Mouse (Mus musculus) forebrain, embryonic 16.5 days (tissue): ENCODE measurements around the gene Akirin2. TPM values are rescaled to one million over a fixed set of nuclear protein-coding genes. Genes with fewer than 3 reads are reported as not detected.
A peak's percentile ranks its signal among the peaks of the same experiment; 100 is the strongest.
"Not testable (repeated sequence)": the region's sequence is repeated elsewhere in the genome, so short reads cannot be mapped to it uniquely, and the experiment has no call there.

Experiments used
- ATAC-seq: fragments of 200-750 bp; cut with Nextera tagmentation; 2 replicates; pipeline ENCODE4 v1.8.0; 2017; ENCODE audit warnings: mild to moderate bottlenecking, moderate library complexity
- H3K27ac ChIP-seq: fragments of 300-500 bp; sonication (generic); 2 replicates; pipeline ENCODE4 v1.5.1; 2014; ENCODE audit warnings: low read length, control low read depth
- H3K27me3 ChIP-seq: fragments of 300-500 bp; sonication (generic); replicated peaks from 2 replicates; pipeline ENCODE4 v1.6.1; 2014; ENCODE audit warnings: low read length; ENCODE audit not compliant: control insufficient read depth, insufficient read depth
- H3K36me3 ChIP-seq: fragments of 300-500 bp; sonication (generic); 2 replicates; pipeline ENCODE4 v1.6.1; 2014; ENCODE audit not compliant: control insufficient read depth, insufficient read depth
- H3K4me1 ChIP-seq: fragments of 300-500 bp; sonication (generic); replicated peaks from 2 replicates; pipeline ENCODE4 v1.6.1; 2014; ENCODE audit warnings: low read length; ENCODE audit not compliant: control insufficient read depth, insufficient read depth
- H3K4me2 ChIP-seq: fragments of 300-500 bp; sonication (generic); 2 replicates; pipeline ENCODE4 v1.6.1; 2014; ENCODE audit warnings: mild to moderate bottlenecking, low read length, control low read depth
- H3K4me3 ChIP-seq: fragments of 300-500 bp; sonication (generic); replicated peaks from 2 replicates; pipeline ENCODE4 v1.5.1; 2014; ENCODE audit warnings: mild to moderate bottlenecking, low read length, control low read depth
- H3K9ac ChIP-seq: fragments of 300-500 bp; sonication (generic); replicated peaks from 2 replicates; pipeline ENCODE4 v1.6.1; 2014; ENCODE audit warnings: low read depth, low read length, control low read depth
- H3K9me3 ChIP-seq: fragments of 300-500 bp; sonication (generic); 2 replicates; pipeline ENCODE4 v1.6.1; 2016; ENCODE audit warnings: low read length; ENCODE audit not compliant: control insufficient read depth
- WGBS: fragments of 180-500 bp; shearing (Covaris S2); extraction: QIAGEN DNeasy Blood & Tissue Kit; methylation state at CpG from one replicate; pipeline ENCODE4 v1.1.7; 2014; 5-methylcytosine and 5-hydroxymethylcytosine counted together
- polyA plus RNA-seq: library from polyadenylated mRNA; unstranded; fragments of >200 nt; fragmentation: Nextera tagmentation; extraction: Ambion mirVana; gene quantifications from 2 replicates; pipeline ENCODE4 v1.2.1, GENCODE M21; 2015

Gene Akirin2
- polyA plus RNA-seq, 1 experiment from 2014 or later, result 79.4 TPM

DNA sequence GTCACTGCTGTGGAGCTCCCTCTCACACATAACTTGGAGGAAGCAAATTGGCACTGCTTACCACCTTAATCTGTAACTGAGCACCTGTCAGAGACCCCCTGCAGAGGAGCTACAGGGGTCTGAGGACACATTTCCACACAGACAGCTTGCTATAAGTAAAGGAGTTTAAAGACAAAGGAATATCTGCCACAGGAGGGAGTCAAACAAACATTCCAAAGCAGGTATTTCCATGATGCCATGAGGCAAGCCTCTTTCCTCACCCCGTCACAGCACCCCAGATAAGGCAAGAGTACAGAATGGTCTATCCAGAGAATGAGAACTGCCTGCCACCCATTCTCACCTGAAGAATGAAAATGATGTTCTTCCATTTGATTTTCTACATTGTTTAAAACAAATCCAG, 28.5 kb downstream of the Akirin2 start:
- H3K36me3 ChIP-seq, result peaks cover 21% of the 10 kb centered on the region
- ATAC-seq, result no peak
- no peak overlapping the region for H3K4me2 ChIP-seq
- H3K9ac ChIP-seq, result no peak overlapping the region
- H3K27me3 ChIP-seq, result no peaks in the 10 kb centered on the region
- 88% methylated on average over 1 of the region's 1 CpGs for WGBS
- no peaks in the 10 kb centered on the region for H3K4me1 ChIP-seq
- no peaks in the 10 kb centered on the region for H3K9me3 ChIP-seq
- H3K4me3 ChIP-seq, result no peak overlapping the region
- no peak overlapping the region for H3K27ac ChIP-seq

DNA sequence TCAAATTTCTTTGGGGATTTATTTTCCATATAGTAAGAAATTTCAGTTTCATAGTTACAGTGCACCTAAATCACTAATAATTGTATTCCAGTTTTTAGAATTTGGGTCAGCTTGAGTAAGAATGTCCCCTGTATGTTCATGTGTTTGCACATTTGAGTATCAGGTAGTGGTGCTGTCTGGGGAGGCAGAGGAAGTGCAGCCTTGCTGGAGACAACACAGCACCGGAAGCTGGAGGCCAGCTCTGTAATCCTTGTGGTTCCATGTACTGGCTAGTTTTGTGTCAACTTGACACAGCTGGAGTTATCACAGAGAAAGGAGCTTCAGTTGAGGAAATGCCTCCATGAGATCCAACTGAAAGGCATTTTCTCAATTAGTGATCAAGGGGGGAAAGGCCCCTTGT, 30.8 kb downstream of the Akirin2 start:
- ATAC-seq, H3K9ac ChIP-seq, H3K27ac ChIP-seq, H3K27me3 ChIP-seq, H3K4me2 ChIP-seq, H3K9me3 ChIP-seq, H3K4me3 ChIP-seq, H3K4me1 ChIP-seq: not testable (repeated sequence)
- WGBS, result 90% methylated on average over 1 of the region's 1 CpGs
- H3K36me3 ChIP-seq, result peaks cover 11% of the 10 kb centered on the region

DNA sequence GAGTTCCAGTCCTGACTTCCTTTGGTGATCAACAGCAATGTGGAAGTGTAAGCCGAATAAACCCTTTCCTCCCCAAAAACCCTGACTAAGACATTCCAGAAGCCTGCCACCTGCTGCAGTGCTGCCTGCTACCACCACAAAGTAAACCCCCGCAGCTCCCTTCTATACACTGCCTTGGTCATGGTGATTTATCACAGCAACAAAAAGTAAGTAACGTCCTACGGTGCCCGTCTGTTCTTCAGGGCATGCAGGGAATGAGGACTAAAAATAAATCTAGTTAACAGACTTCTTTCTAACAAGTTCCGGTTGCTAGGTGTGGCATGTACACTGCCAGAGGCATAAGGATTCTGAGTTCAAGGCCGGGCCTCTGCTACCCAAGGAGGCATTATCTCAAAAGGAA, 31.3 kb downstream of the Akirin2 start:
- Histone ChIP-seq H3K27me3 (no peaks in the 10 kb centered on the region), H3K4me1 (no peaks in the 10 kb centered on the region), H3K36me3 (peaks cover 11% of the 10 kb centered on the region), H3K4me2 (no peak overlapping the region), H3K9me3 (no peaks in the 10 kb centered on the region), H3K9ac (no peak overlapping the region), H3K4me3 (no peak overlapping the region), H3K27ac (no peak overlapping the region)
- ATAC-seq, result no peak
- WGBS, result 80% methylated on average over 7 of the region's 7 CpGs

DNA sequence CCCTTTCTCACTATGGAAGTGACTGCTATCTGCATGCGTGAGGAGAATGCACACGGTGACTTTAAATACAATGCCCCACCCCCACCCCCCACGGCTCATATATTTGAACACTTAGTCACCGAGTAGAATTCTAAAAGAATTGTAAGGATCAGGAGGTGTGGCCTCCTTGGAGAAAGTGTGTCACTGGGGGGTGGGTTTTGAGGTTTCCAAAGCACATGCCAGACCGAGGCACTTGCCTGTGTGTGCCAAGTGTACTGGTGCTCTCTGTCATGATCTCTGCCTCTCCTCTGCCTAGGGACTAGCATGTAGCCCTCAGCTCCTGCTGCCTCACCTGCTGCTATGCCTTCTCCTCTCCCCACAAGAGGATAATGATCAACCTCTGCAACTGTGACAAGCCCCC, 31.7 kb downstream of the Akirin2 start:
- Histone ChIP-seq H3K4me1 (no peaks in the 10 kb centered on the region), H3K4me2 (no peak overlapping the region), H3K27me3 (no peaks in the 10 kb centered on the region), H3K27ac (no peak overlapping the region), H3K9me3 (no peaks in the 10 kb centered on the region), H3K36me3 (peaks cover 7% of the 10 kb centered on the region; the same call in 1 of the 2 replicates), H3K4me3 (no peak overlapping the region), H3K9ac (no peak overlapping the region)
- no peak for ATAC-seq
- 58% methylated on average over 5 of the region's 5 CpGs for WGBS

DNA sequence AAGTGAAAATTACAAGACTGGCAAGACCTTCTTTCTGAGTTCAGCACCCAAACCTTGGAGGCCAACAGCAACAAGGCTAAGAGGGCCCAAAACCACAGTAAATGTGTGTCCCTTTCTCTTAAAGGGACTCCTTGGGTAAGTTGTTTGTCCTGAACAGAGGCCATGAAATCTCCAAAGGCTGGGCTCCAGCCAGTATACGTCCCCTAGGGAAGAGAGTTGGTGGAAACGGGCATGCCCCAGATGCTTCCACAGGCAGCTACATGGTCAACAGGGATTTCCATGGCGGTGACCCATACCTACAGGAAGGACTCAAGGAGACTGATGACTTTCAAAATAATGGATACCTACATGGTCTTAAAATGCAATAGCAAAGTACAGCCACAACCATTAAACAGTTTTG, 32.7 kb downstream of the Akirin2 start:
- Histone ChIP-seq H3K4me3 (no peak overlapping the region), H3K4me1 (no peaks in the 10 kb centered on the region), H3K9me3 (no peaks in the 10 kb centered on the region), H3K36me3 (peaks cover 7% of the 10 kb centered on the region; the same call in 1 of the 2 replicates), H3K27ac (no peak overlapping the region), H3K27me3 (no peaks in the 10 kb centered on the region), H3K4me2 (no peak overlapping the region), H3K9ac (no peak overlapping the region)
- ATAC-seq, result no peak
- 97% methylated on average over 3 of the region's 3 CpGs for WGBS

DNA sequence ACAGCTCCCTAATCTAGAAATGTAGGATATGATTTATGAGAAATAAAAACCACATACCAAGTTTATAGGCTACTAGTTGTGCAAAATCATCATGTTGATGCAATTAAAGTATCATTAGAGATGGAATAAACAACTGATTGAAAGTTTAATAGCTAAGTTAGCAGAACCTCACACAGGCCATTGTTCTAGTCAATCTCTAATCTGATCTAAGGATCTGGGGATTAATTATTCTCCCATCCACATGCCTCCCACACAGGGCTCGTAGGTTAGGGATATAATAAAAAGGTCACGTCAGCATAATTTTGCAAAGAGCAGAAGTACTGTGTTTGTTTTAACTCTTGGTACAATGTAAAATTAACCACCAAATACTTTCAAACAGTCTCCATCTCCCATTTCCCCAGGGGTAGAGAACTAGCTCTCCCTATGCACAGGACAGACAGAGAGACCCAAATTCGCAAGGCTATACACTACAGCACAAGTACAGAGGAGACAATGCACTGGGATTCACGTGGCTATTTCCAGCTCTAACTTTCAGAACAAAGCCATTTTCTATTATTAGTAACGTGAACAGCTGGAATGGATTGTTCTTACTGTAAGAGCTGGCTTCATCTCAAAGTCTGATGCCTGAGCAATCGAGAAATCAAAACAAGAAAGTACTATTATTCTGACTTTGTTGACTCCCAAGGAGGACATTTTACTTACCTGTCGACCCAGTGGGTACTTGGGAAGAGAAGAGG, 34.3 kb downstream of the Akirin2 start:
- no peak overlapping the region for H3K9ac ChIP-seq
- no peak overlapping the region for H3K4me2 ChIP-seq
- no peak for ATAC-seq
- H3K4me1 ChIP-seq, result no peaks in the 10 kb centered on the region
- no peaks in the 10 kb centered on the region for H3K9me3 ChIP-seq
- peaks cover 7% of the 10 kb centered on the region for H3K36me3 ChIP-seq
- H3K4me3 ChIP-seq, result no peak overlapping the region
- H3K27ac ChIP-seq, result no peak overlapping the region
- no peaks in the 10 kb centered on the region for H3K27me3 ChIP-seq
- WGBS, result 86% methylated on average over 7 of the region's 7 CpGs

DNA sequence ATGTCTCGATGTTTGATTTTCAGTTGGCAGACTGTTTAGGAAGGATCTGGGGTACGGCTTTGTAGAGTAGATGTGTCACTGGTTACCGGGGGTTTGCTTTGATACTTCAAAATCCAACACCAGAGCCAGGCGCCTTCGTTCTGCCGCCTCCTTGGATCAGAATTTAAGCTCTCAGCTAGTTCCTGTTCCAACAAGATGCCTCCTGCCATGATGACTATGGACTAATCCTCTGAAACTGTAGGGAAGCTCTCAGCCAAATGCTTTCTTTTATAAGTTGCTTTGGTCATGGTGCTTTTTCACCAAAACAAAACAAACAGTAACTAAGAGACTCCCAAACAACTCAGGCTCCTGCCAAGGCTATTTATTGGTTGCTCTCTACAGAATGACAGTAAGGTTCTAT, 52.4 kb downstream of the Akirin2 start:
- 92% methylated on average over 6 of the region's 6 CpGs for WGBS
- ATAC-seq, result no peak
- no peaks in the 10 kb centered on the region for H3K4me1 ChIP-seq
- H3K27ac ChIP-seq, result no peak overlapping the region
- H3K36me3 ChIP-seq, result peaks cover 31% of the 10 kb centered on the region
- H3K4me3 ChIP-seq, result no peak overlapping the region
- H3K4me2 ChIP-seq, result no peak overlapping the region
- no peaks in the 10 kb centered on the region for H3K9me3 ChIP-seq
- no peaks in the 10 kb centered on the region for H3K27me3 ChIP-seq
- H3K9ac ChIP-seq, result no peak overlapping the region

DNA sequence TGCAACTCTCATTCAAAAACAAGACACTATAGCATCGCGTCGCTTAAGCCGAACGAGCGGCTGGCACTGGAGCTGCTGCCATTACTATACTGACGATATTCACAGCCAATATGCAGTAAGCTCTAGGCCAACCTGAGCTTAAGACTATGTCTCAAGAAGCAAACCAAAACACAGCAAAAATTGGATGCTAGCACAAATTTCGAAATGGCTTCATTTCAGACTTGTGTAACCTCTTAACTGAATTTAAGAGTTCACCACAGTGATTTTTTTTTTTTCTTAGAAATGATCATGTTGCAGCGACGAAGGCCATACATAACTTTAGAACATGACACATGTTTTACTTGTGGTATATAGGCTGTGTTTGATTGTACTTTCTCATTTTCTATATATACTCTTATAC, 55.9 kb downstream of the Akirin2 start:
- no peak for ATAC-seq

DNA sequence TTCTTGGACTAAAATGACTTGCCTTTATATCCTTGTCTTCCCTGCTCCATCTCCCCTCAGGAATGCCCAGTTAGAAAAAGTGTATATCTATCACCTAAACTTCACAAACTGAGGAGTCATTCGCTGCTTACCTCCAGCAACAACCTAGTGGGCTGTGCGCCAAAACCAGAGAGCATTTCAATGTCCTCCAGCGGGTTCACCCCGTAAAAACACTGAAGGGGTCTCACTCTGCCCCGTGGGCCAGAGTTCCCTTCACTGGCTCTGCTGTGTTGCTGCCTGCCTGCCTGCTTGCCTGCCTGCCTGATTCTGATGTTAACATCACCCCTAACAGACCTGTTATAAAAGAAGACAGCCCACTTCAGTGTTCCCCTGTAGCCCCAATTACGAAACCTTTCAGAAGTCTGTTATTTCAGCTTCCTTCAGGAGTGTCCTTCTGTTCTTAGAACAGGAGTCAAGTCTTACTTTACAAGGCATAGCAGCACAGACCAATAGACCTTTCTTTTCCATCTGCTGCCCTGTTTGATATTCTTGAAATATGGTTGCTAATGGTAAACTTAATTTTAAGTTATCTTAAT, 62.9 kb downstream of the Akirin2 start:
- Histone ChIP-seq H3K4me1 (peaks cover 25% of the 10 kb centered on the region), H3K9ac (no peak overlapping the region; the same call in 1 of the 2 replicates), H3K27me3 (no peaks in the 10 kb centered on the region), H3K9me3 (no peaks in the 10 kb centered on the region), H3K36me3 (no peaks in the 10 kb centered on the region), H3K27ac (no peak overlapping the region), H3K4me2 (peak overlapping the region; percentile 75), H3K4me3 (peak overlapping the region; percentile 79)
- WGBS, result 59% methylated on average over 6 of the region's 6 CpGs
- ATAC-seq, result no peak

More for the DNA sequence above, 55.9 kb downstream of the Akirin2 start:
- Histone ChIP-seq H3K4me1 (no peaks in the 10 kb centered on the region), H3K27ac (no peak overlapping the region), H3K27me3 (no peaks in the 10 kb centered on the region), H3K4me2 (no peak overlapping the region), H3K9ac (no peak overlapping the region), H3K4me3 (no peak overlapping the region), H3K9me3 (no peaks in the 10 kb centered on the region), H3K36me3 (peaks cover 17% of the 10 kb centered on the region)
- 97% methylated on average over 10 of the region's 10 CpGs for WGBS
